Mouse (Mus musculus) heart, adult 9 months (tissue): ENCODE results near the gene Acap2.

ENCODE experiments used
- DNase-seq, 2 experiments: peaks; one replicate each; pipeline ENCODE4 v3.0.0; 2022; ENCODE audit warnings: low spot score in 2 of 2

Acap2 gene

DNA sequence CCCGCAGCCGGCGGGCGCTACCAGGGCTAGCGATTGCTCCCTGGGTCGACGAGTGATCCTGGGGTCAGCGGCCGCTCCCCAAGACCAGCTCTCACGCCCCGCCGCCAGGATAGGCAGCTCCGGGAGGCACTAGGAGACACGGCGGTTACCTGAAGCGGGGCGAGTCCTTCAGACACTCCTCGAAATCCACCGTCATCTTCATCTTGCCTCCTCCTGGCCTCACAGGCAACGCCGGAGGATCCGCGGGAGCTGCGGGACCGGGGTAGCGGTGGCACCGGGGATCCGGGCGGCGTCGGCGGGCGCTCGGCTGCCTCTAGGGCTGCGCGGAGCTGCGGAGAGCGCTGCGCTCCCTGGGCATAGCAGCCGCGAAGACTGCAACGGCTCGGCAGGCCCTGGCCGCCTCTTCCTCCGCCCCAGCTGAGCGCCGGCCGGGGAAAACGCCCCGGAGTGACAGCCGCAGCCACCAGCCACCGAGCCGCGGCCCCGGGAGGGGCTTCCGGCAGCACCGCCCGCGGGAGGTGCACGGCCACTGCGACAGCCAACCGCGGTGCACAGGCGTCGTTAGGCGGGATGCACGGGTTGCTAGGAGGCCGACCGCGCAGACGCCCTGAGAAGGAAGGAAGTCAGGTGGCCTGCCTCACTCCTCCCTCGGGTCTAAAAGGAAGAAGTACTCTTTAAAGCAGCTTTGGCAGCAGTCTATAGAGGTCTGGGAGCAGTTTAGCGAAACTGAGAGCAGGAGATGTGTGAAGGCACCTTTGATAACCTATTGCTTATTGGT lies at the start of gene Acap2:
Gene Acap2, minus strand, starts transcription at position 456 of the 778 bp plus-strand sequence.
- DNase-seq: peak; percentile 98 to 99

DNA sequence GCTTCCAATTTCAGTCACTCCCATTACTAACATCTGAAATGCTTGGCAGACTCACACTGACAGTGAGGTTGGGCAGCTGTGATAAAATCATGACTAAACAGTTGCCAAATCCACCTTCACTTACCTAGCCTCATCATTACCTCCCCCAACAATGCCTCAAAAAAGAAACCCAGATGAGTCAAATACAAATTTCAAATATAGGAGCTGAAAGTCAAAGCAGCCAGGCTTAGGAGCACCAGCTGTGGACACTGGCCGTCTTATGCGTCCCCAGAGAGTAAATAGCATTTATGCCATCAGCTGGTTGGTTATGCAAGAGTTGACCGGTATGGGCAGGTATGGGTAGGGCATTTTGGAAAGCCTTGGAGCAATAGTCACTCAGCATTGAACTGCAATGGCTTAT lies 48.4 kb upstream of the Acap2 start:
- no peak for DNase-seq

DNA sequence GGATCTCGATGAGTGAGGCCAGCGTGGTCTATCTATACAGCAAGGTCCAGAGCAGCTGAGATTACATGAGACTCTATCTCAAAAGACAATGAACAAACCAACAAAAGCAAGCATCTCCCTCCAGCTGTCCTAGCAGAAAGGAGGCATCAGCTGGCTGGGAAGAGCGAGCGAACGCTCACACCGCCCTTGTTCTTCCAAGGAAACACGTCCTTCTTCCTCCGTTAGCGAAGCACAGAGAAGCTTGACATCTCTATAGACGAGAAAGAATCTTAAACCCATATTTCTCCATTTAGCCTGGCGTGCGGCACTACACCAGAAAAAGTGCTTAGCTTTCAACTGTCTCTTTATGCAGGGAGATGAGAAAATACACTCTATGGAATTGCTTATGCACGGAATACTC lies 47.7 kb upstream of the Acap2 start:
- no peak for DNase-seq

DNA sequence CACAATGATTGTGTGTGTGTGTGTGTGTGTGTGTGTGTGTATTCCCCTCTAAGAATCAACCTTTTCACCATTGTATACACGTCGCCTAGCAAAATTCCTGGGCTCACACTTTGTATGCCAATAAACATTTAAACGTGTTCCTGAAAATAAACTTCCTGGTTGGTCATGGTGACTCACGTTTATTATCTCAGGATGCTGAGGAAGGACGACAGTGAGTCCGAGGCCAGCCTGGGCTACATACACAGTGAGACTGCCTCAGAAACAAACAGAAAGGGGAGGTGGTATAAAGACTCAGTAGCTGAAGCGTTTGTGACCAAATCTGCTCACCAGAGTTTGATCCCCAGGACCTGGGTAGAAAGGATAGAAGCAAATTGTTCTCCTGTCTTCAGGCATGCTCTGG lies 46.4 kb upstream of the Acap2 start:
- no peak for DNase-seq

DNA sequence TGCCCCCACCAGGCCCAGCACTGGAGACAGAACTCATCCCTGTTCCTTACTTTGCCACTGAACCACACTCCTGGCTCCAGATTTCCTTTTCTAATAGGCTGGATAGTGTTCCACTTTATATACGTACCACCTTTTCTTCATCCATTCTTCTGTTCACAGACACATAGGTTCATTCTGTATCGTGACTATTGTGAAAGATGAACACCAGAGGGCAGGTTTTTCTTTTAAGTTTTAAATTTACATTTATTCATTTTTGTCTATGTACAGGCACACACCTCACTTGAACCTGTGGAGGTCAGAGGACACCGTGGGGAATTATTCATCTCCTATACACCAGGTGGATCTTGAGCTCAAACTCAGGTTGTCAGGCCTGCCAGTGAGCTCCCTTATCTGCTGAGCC lies 43.0 kb upstream of the Acap2 start:
- no peak for DNase-seq

DNA sequence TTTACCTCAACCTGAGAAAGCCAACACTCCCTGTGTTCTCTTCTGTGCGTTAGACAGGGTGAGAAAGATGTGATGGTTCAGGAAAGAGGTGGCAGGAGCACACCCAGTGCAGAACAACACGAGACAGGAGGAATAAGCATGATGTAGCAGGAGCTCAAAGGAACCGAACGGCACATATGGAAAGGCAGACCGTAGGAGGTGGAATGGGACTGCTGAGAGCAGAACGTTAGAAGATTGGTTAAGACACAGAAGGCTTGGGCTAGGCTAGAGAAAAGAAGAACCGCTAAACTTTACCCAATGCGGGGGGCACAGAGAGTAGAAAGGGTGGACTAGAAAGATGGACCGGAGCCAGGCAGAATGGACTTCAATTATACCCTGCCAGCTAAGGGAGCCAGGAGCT lies 40.4 kb upstream of the Acap2 start:
- no peak for DNase-seq

DNA sequence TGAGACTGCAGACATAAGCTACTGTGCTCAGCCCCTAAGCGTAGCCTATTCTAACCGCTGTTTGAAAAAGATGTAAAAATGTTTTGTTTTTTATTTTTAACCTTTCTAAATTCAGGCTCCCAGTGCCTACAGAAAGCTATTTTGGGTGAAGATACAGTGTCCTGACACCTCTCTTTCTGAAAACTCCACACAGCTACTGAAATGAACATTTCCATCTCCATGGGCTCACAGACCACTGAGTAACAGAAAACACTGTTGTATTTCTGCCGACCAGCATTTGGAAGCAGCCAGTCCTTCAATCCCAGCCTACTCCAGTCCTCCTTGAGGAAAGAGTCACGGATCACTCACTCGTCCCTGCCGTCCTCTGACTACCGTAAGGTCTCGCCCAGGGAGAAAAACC lies 39.5 kb upstream of the Acap2 start:
- DNase-seq: no peak

DNA sequence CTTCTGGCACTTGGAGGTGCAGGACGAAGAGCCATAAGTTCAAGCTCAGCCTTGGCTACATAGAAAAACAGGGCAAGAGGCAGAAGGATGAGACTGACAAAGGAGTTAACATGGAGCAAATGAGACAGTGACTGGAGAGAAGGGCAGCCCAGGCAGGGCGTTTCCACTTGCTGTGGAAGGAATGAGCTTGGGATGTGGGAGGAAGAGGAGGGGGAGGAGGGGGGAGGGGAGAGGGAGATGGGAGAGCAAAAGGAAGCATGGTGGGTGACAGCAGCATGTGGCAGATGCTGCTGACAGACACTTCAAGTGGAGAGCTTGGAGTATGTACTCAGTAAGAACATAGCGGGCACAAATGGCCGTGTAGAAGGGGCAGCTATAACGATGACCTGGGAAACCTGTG lies 37.2 kb upstream of the Acap2 start:
- DNase-seq: no peak

DNA sequence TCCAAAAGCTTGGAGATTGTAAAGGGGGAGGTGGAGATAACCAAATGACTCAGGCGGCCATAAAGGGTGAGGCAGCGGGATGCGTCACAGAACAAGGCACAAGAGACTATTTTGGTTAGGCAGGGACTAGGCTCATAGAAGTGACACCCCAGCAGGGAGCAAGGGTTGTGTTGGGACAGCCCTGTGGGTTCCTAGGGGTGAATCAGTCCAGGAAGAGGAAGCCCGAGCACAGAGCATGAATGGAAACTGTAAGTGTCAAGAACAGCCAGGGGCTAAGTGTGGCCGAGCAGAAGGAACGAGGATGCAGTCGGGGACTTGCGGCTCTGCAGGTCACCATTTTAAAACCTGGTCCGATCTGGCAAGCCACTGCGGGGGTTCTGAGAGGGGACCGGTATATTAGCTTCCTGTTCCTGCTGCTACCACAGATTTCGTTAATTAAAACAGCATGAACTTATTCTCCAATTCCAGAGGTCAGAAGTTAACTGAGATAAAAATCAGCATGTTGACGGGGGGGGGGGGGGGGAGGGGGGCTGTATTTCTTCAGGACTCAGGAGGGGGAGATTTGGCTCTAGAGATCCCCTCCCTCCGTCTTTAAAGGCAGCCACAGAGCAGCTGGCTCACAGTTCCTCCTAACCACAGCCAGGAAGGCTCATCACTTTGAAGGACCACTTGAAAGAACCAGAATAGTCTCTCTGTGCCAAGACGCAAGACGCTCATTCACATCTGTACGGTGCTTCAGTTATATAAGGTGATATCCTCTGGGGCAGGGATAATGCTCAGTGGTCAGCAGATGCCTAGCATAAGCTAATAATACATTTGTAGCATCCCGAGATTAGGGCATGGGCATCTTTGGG lies 34.6 kb upstream of the Acap2 start:
- DNase-seq: peak; percentile 29 to 33

DNA sequence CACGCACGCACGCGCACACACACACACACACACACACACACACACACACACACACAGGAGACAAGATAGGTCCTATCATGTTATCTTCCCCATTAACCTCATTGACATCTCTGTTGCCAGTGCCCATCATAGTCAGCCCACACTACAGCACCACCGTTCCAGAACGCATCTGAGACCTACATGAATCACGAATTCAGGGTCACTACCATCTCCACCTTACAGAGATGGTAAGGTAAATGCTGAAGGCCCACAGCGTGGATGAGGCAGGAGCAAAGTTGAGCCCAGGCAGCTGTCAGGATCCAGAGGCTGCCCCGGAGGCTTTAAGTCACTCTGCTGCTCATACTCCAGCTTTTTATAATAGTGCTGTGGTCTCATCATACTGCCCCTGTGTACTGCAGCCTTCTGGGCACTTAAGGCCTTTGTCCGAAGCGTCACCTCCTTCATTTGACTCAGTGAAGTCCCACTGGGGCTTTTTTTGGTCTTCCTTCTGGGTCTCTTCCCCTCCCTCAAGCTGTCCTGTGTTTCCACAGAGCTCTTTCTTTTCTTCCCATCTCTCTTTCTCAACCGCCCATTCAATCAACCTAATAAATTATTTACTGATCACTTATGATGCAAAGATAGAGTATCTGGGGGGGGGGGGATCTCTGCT lies 33.9 kb upstream of the Acap2 start:
- DNase-seq: no peak

DNA sequence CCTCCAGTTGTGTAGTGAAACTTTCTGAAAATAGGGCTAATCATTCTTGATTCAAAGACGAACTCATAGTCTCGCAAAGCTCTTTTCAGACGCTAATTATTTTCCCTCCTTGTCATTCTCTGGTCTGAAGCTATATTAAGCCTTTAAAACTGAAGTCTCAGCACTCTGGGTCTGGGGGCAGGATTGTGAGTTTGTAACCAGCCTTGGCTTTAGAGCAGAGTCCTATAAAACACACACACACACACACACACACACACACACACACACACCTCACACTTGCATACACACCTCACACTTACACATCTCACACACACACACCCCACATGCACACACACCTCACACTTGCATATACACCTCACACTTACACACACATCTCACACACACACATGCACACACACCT lies 33.3 kb upstream of the Acap2 start:
- no peak for DNase-seq

DNA sequence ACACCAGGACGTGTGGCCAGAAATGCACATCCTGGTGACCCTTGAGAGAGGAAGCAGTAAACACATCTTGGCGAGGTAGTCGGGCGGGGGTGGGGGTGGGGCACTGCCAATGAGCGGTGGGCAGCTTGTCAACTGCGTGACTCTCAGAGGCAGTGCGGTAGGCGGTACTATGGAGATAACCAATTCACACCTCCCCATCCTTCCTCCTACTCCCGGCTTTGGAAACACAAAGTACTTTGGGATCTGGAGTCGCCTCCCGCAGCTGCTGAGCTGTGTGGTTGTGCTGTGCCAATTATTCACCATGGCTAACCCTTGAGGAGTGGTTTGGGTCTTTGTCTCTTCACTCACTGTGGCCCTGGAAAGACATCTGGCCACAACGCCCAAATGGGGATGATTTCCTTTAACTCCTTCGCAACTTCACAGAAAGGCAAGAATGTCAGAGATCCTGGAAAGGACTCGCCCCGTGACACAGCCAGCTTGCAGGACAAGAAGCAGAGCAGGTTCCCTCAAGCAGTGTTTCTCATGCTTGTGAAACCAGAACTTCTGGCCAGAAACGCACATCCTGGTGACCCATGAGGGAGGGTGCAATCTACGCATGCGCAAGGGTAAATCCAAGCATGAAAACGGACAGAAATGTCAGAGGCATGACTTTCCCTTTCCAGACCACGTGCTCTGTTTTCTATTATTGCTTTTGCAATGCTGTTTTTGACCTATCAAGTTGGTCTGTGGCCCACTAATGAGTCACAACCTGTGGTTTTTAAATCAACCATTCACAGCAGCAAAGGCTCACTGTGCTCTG lies 32.7 kb upstream of the Acap2 start:
- DNase-seq: peak; percentile 93 to 94

DNA sequence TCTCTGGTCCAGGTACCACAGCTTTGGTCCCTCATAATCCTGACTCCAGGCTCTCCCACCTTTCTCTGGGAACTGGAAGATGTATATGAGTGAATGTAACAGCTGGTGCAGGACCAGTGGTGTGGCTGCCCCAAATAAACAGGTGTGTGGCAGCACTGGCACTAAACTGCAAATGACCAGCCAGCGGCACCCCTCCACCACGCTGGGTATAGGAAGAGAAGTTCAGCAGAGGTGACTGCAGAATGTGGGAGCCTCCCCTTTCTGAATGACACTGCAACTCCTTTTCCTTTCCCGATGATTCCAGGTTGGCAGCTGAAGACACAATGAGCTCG lies 32.1 kb upstream of the Acap2 start:
- DNase-seq: no peak

DNA sequence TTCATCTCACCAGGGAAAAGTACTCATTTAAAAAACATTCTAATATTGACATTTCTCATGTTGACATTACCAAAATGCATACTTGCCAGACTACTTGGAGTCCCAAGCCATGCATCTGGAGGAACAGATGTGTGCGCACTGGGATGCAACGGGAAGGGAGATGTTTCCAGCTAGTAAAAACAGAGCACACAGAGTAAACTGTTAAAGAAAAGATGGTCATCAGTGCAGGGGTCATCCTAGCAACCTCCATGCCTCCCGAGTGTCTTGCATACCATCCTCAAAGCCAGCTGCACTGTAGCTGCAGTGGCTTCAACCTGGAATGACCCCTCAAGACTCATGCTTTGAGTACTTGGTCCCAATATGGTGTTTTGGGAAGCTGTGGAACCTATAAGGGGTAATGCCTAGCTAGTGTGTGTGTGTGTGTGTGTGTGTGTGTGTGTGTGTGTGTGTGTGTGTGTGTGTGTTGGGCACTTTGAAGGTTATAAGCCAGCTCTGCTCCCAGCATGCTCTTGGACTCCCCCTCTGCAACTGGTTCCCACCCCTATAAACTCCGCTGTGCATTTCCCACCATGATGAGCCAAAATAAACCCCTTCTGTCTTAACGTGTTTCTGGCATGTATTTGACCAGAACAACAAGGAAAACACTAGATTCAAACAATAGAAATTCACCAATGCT lies 31.6 kb upstream of the Acap2 start:
- no peak for DNase-seq

DNA sequence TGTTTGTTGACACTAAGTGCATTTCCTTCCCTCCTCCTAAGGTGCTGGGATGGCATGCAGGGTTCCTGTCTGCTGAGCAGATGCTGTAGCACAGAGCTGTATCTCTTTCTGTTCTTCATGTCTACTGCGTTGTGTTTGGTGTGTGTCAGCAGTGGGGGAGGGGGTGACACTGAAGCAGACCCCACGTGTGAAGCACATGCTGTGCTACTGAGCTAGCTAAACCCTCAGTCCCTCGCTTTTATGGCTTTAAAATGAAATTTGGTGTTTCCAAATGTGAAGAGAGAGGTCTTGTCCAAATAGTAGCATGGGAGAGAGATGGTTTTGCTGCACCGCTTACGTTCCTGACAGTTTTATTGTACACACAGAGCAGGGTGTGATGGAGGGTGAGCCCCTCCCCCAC lies 30.5 kb upstream of the Acap2 start:
- no peak for DNase-seq

DNA sequence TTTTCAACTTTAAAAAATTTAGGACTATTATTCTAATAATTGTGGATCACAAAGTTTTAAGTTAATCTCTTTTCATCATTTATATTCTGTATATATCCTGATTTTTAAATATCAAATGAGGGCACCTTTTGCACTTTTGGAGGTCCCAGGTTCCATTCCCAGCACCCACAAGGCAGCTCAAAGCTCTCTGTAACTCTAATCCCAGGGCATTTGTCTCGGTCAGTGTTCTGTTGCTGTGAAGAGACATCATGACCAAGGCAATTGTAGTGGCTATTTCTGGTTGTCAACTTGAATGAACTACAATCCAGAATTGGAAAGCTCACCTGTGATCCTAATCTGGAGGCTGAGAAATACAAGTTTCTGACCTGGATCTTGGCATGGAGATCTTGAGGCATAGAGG lies 26.7 kb upstream of the Acap2 start:
- no peak for DNase-seq

DNA sequence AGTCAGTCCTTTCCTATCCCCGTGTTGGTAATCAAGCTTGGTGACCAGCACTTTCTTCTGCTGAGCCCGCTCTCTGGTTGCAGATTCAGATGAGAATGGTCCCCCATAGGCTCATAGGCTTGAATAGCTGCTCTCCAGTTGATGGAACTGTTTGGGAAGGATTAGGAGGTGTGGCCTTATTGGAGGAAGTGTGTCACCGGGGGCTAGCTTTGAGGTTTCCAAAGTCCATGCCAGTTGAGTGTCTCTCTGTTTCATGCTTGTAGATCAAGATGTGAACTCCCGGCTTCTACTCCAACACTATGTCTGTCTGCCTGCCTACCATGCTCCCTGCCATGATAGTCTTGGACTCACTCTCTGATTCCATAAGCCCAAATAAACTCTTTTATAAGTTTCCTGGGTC lies 14.2 kb upstream of the Acap2 start:
- DNase-seq: no peak

DNA sequence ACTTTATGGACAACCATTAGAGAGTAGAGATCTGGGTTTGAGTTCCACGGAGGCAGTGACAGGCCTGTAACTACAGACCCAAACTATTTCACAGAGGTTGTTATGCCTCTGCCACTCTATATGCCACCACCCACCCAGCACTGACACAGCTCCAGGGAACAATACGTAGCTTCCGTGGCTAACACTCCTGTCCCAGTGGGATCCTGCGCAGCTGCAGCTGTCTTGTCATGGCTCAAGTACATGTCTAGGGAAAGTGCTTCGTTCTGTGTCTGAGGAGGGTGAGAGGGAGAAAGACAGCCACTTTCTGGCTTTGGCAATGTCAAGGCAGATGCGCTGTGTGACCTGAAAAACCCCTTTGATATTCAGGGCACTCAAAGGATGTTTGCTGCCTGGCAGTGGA lies 12.4 kb upstream of the Acap2 start:
- no peak for DNase-seq

DNA sequence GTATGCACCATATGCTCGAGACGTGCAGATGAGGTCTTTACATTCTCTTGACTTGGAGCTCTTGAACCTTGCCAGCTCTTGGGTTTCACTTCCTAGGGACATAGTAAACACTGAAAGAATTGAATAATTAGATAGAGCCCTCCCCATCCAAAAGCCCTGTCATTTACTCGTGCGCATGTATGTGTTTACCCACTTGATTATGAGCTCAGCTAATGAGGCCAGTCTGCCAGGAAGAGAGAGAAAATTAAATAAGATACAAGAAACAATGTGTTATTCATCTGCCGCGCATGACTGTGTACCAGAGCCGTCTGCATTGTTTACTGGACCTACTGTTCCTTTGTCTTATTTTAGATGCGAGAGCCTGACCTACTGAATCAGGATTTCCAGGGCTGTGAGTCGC lies 10.5 kb upstream of the Acap2 start:
- no peak for DNase-seq

DNA sequence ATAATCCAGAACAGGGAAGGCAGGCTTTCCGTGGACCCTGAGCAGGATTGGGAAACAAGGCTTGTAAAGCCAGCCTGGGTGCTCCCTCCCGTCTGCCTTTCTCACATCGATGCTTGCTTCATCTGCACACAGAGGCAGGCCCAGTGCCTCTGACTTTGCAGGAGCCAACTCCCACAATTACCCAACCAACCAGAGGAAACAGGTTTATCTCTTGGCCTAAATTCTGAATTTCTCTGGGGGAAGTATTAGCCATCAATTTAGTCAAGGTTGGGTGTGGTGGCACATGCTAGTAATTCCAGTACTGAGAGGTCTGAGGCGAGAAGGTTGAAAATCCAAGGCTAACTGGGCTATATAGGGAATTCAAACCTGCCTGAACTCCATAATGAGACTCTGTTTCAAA lies 9.4 kb upstream of the Acap2 start:
- peak; percentile 65 to 67 for DNase-seq

DNA sequence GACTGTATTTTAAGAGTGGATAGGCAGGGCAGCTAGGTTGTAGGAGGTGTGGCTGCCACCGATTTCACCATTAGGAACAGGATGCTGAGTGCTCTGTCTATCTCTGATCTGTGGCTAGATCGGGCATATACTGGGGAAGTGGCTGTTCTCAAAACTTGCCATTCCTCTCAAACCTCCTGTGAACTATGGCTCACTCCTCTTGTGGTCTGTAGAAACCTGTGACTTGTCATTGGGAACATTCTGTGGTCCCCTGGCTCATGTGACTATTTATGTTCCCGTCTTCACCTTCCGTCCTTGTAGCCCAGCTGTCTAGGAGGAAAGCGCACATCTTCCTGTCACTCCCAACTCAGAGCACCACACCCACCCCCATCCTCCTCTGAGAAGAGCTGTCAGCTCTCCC lies 8.9 kb upstream of the Acap2 start:
- no peak for DNase-seq

DNA sequence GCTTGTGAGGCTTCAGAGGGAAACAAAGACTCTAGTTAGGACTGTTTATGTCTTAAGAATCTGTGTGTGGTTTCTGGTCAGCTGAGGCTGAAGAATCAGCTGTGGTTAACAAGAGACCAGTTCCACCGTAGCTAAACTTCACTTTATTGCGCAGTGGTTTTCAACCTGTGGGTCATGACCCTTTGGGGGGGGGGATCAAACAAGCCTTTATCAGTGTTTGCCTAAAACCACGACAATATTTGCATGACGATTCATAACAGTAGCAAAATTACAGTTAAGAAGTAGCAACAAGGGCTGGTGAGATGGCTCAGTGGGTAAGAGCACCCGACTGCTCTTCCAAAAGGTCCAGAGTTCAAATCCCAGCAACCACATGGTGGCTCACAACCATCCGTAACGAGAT lies 4.7 kb upstream of the Acap2 start:
- no peak for DNase-seq
